Mouse (Mus musculus) CD4-positive, CD25-positive, alpha-beta regulatory T cell (primary cell): ENCODE measurements around the gene Atp6v0e. TPM values are rescaled to one million over a fixed set of nuclear protein-coding genes. Genes with fewer than 3 reads are reported as not detected.

ENCODE experiments used
- polyA plus RNA-seq: library from polyadenylated mRNA; unstranded; fragments of 100-300 nt; shearing (Covaris generic); gene quantifications from one replicate; pipeline ENCODE4 v1.2.1, GENCODE M21; 2017

Atp6v0e gene
- polyA plus RNA-seq: 315 TPM

DNA sequence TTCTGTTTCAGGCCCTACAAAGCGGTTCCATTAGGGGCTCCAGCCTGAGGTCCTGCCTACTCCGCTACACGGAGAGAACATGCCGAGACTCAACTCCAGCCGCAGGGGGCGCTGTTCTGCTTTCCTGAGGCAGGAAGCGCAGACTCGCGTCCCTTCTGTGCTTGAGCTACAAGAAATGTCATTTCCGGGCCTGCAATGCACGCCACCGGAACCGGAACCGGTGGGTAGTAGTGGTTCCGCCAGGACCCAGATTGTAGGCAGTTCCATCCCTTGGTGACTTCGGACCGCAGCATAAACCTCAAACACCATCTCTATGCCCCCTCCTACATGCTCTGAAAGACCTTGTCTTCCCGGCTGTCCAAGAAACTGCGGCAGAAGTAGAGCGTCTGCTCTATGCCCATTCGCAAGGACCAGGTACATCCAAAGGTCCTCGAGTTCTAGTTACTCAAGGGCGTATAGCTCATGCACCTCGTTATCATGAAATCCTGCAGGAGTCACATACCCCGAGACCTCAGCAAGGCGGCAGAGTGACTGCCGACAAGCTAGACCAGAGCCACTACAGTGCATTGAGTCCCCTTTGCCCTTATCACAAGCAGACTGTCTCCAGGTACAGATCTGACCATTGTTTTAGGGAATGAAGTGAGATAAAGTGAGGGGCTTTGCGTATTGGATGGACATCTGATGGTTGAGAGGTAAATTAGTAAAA lies at the start of gene Atp6v0e:
Atp6v0e (plus strand) TSS at position 254 of the 706 bp plus-strand sequence.

GRCm38 (mm10) chr17:26715271-26715758 lies 52.3 kb downstream of the Atp6v0e start, which contains the start of gene Crebrf:
Crebrf (plus strand) TSS chr17:26715650.

Other genes starting within 250 kb of the Atp6v0e start
- gene Neurl1b, start 248.4 kb upstream of the Atp6v0e start, polyA plus RNA-seq: 0.04 TPM
- 111 TPM for gene Ergic1, start 101.7 kb upstream of the Atp6v0e start, polyA plus RNA-seq
- gene Dusp1, start 101.1 kb upstream of the Atp6v0e start, polyA plus RNA-seq: 157 TPM
- 60.0 TPM for gene Crebrf, start 52.4 kb downstream of the Atp6v0e start, polyA plus RNA-seq
- 30.1 TPM for gene Bnip1, start 117.8 kb downstream of the Atp6v0e start, polyA plus RNA-seq
- gene Nkx2-5, start 181.8 kb downstream of the Atp6v0e start, polyA plus RNA-seq: not detected